Mouse (Mus musculus) Patski (cell line): Measurements from ENCODE around the gene Rnf5. TPM values are rescaled to one million over a fixed set of nuclear protein-coding genes. Genes with fewer than 3 reads are reported as not detected.

Experiments used
- ATAC-seq: fragments of 100-300 bp; one replicate; pipeline ENCODE4 v1.8.0; 2021
- CTCF ChIA-PET: fragments of 350-600 bp; sonication (Branson Sonifier 250); formaldehyde crosslinking; loops from one replicate; lab custom pipeline; 2022; ENCODE audit warnings: inconsistent platforms; lab: Charles Lee
- POLR2A ChIA-PET: fragments of 350-600 bp; sonication (Branson Sonifier 250); formaldehyde crosslinking; loops from one replicate; lab custom pipeline; 2022; ENCODE audit warnings: antibody characterized with exemption, inconsistent platforms; lab: Charles Lee
- DNase-seq: peaks from one replicate; pipeline ENCODE4 v3.0.0-alpha.2; 2011; ENCODE audit warnings: low read depth, low spot score
- H3K27me3 ChIP-seq: fragments of 371-371 bp; one replicate; pipeline ENCODE4 v1.5.1; 2021
- CTCF ChIP-seq: fragments of 100-300 bp; IDR thresholded peaks from one replicate; pipeline ENCODE4 v1.5.1; 2021
- in situ Hi-C: fragments of 300-500 bp; cut with MboI; formaldehyde crosslinking; loops from 3 replicates; pipeline ENCODE4 v1.11.1; 2018; ENCODE audit warnings: low pct_unique_long_range_greater_than_20kb, mixed read lengths
- polyA plus RNA-seq: library from polyadenylated mRNA; unstranded; gene quantifications from one replicate; pipeline ENCODE4 v1.2.3, GENCODE M21; 2021

Rnf5 gene
- polyA plus RNA-seq, 1 experiment from 2014 or later, result 69.1 TPM

DNA sequence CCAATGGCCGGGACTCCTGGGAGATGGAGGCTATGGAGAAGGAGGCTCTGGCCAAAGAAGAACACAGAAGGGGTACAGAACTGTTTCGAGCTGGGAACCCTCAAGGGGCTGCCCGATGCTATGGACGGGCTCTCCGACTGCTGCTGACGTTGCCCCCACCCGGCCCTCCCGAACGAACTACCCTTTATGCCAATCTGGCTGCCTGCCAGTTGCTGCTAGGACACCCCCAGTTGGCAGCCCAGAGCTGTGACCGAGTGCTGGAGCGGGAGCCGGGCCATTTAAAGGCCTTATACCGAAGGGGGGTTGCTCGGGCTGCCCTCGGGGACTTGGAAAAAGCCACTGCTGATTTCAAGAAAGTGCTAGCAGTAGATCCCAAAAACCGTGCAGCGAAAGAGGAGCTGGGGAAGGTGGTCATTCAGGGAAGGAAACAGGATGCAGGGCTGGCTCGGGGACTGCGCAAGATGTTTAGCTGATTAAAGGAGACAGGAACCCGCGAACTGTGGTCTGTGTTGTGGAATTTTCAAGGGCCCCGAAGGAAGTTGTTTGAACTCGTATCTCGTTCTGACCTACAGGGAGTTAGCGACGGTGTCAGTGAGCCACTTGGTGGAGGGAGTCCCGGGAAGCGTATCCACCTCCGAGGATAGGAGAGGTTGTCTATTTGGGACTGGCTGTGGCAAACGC lies 42.5 kb upstream of the Rnf5 start:
- CTCF ChIA-PET, result no interaction called here
- in situ Hi-C loops, result loop anchor here (25.0 kb wide), 1 partner anchor 491 kb away; the partner anchor contains the start of genes Apom, Bag6 and D17H6S53E

DNA sequence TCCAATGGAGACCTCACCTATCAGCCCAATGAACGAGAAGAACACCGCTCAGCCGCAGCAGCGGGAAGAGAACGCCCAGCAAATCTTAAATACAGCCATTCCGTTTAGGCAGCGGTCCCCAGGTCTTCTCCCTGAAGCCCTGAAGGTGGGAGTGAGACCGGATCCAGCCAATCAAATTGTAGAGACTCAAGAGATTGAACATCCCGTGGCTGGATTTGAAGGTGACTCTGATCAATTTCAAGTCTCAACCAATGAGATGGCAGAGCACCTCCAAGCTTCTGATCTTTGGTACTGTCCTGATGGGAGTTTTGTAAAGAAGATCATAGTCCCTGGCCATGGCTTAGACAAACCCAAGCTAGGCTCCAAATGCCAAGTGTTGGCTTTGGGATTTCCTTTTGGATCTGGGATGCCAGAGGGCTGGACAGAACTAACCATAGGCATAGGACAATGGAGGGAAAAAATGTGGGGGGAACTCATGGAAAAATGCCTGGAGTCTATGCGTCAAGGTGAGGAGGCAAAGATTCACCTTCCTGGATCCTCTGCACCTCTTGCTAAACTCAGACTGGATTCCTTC lies 41.9 kb upstream of the Rnf5 start:
- POLR2A ChIA-PET, result interaction anchor here (1.0 kb wide), 1 partner anchor 43 kb away, joined by 3 read pairs; no protein-coding TSS in a partner anchor
- no peak for TF ChIP-seq CTCF

More for the DNA sequence above, 42.5 kb upstream of the Rnf5 start:
- DNase-seq, result no peak
- TF ChIP-seq CTCF, result no peak
- H3K27me3 ChIP-seq, result no peaks in the 10 kb centered on the region
- POLR2A ChIA-PET, result no interaction called here
- ATAC-seq, result no peak

GRCm38 (mm10) chr17:34644608-34645007 lies 41.1 kb upstream of the Rnf5 start, which contains the start of gene Fkbpl:
Gene Fkbpl (plus strand): TSS chr17:34644764.
- POLR2A ChIA-PET, result interaction anchor here (1.0 kb wide), 1 partner anchor 42 kb away, joined by 3 read pairs; no protein-coding TSS in a partner anchor
- peak; percentile 41 for ATAC-seq
- CTCF ChIA-PET, result interaction anchor here (0.6 to 1.9 kb wide), 7 partner anchors 9 to 67 kb away, joined by 3 to 6 read pairs (median 4); partner anchors contain the start of genes Ppt2 and Prrt1
- H3K27me3 ChIP-seq, result no peaks in the 10 kb centered on the region
- DNase-seq, result peak; percentile 86
- in situ Hi-C loops, result loop anchor here (25.0 kb wide), 1 partner anchor 493 kb away; the partner anchor contains the start of genes Apom, Bag6 and D17H6S53E
- no peak for TF ChIP-seq CTCF

More for the DNA sequence above, 41.9 kb upstream of the Rnf5 start:
- in situ Hi-C loops, result loop anchor here (25.0 kb wide), 1 partner anchor 492 kb away; the partner anchor contains the start of genes Apom, Bag6 and D17H6S53E
- H3K27me3 ChIP-seq, result no peaks in the 10 kb centered on the region
- DNase-seq, result no peak
- no peak for ATAC-seq
- CTCF ChIA-PET, result interaction anchor here (1.1 to 1.7 kb wide), 4 partner anchors 10 to 67 kb away, joined by 3 to 4 read pairs (median 4); partner anchors contain the start of genes Ppt2 and Prrt1

GRCm38 (mm10) chr17:34643944-34644343 lies 40.5 kb upstream of the Rnf5 start:
- CTCF ChIA-PET, result interaction anchor here (0.6 to 1.9 kb wide), 6 partner anchors 8 to 68 kb away, joined by 3 to 6 read pairs (median 4); partner anchors contain the start of genes Ppt2 and Prrt1
- in situ Hi-C loops, result loop anchor here (25.0 kb wide), 1 partner anchor 493 kb away; the partner anchor contains the start of genes Apom, Bag6 and D17H6S53E
- POLR2A ChIA-PET, result interaction anchor here (1.0 kb wide), 1 partner anchor 42 kb away, joined by 3 read pairs; no protein-coding TSS in a partner anchor
- H3K27me3 ChIP-seq, result no peaks in the 10 kb centered on the region
- no peak for ATAC-seq
- no peak for TF ChIP-seq CTCF
- no peak for DNase-seq

DNA sequence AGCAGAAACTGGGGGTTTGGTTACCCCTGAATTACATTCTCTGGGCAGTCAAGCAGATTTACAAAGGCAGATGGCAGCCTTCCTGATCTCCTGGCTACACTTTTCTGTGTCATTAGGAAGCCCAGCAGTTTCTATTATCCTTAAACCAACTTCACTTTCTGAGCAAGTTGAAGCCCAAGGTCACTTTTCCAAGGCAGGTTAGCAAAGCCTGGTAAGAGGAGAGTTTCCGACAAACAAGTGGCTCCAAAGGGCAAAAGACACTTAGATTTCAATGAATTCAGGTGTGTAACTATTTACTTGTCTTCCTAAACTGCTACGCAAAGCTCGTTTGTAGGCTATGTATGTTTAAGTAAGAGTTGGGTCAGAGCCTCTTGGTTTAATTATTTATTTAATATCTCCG lies 39.9 kb upstream of the Rnf5 start:
- ATAC-seq (no peak), DNase-seq (no peak)
- in situ Hi-C loops, result loop anchor here (25.0 kb wide), 1 partner anchor 494 kb away; the partner anchor contains the start of genes Apom, Bag6 and D17H6S53E
- POLR2A ChIA-PET, result no interaction called here
- TF ChIP-seq CTCF, result no peak
- no peaks in the 10 kb centered on the region for H3K27me3 ChIP-seq
- CTCF ChIA-PET, result interaction anchor here (1.3 to 1.9 kb wide), 2 partner anchors 17 to 25 kb away, joined by 3 to 6 read pairs; no protein-coding TSS in a partner anchor

- no peak for TF ChIP-seq CTCF
- CTCF ChIA-PET, result interaction anchor here (1.2 kb wide), 1 partner anchor 8 kb away, joined by 3 read pairs; no protein-coding TSS in a partner anchor
- ATAC-seq (no peak), DNase-seq (no peak)
- in situ Hi-C loops, result loop anchor here (25.0 kb wide), 1 partner anchor 495 kb away; the partner anchor contains the start of genes Apom, Bag6 and D17H6S53E
- no peaks in the 10 kb centered on the region for H3K27me3 ChIP-seq
- POLR2A ChIA-PET, result interaction anchor here (1.1 to 1.3 kb wide), 2 partner anchors 14 to 55 kb away, joined by 4 read pairs; no protein-coding TSS in a partner anchor
Observed at GRCm38 (mm10) chr17:34641945-34642344, 38.5 kb upstream of the Rnf5 start.

- in situ Hi-C loops, result loop anchor here (25.0 kb wide), 1 partner anchor 496 kb away; the partner anchor contains the start of genes Apom, Bag6 and D17H6S53E
- DNase-seq, result peak; percentile 70
- H3K27me3 ChIP-seq, result no peaks in the 10 kb centered on the region
- ChIA-PET CTCF (interaction anchor here (1.2 to 1.8 kb wide), 3 partner anchors 9 to 14 kb away, joined by 3 to 4 read pairs (median 4); partner anchors contain the start of genes Ppt2 and Prrt1), POLR2A (interaction anchor here (1.1 to 2.0 kb wide), 2 partner anchors 13 to 21 kb away, joined by 4 to 7 read pairs; no protein-coding TSS in a partner anchor)
- ATAC-seq, result peak; percentile 58
- TF ChIP-seq CTCF, result no peak
Observed at GRCm38 (mm10) chr17:34640778-34641601, 37.5 kb upstream of the Rnf5 start.

GRCm38 (mm10) chr17:34639461-34640255 lies 36.2 kb upstream of the Rnf5 start:
- ChIA-PET CTCF (interaction anchor here (1.8 kb wide), 1 partner anchor 11 kb away, joined by 4 read pairs; the partner anchor contains the start of genes Ppt2 and Prrt1), POLR2A (interaction anchor here (1.1 to 2.0 kb wide), 2 partner anchors 12 to 20 kb away, joined by 5 to 7 read pairs; partner anchors contain the start of gene Ppt2)
- H3K27me3 ChIP-seq, result no peaks in the 10 kb centered on the region
- TF ChIP-seq CTCF, result no peak
- DNase-seq (no peak), ATAC-seq (no peak)
- in situ Hi-C loops, result loop anchor here (25.0 kb wide), 1 partner anchor 498 kb away; the partner anchor contains the start of genes Apom, Bag6 and D17H6S53E
